Mouse (Mus musculus) intestine, postnatal 0 days (tissue): ENCODE data around the gene Xrcc4. TPM values are rescaled to one million over a fixed set of nuclear protein-coding genes. Genes with fewer than 3 reads are reported as not detected.

Experiments
- ATAC-seq: fragments of 200-750 bp; cut with Nextera tagmentation; 2 replicates; pipeline ENCODE4 v1.8.0; 2017; ENCODE audit warnings: mild to moderate bottlenecking, moderate TSS enrichment, moderate library complexity
- H3K27ac ChIP-seq: fragments of 300-500 bp; sonication (generic); 2 replicates; pipeline ENCODE4 v1.5.1; 2014; ENCODE audit warnings: mild to moderate bottlenecking, low read depth, low read length, moderate library complexity
- H3K27me3 ChIP-seq: fragments of 300-500 bp; sonication (generic); replicated peaks from 2 replicates; pipeline ENCODE4 v1.6.1; 2014; ENCODE audit warnings: low read length, mixed read lengths; ENCODE audit not compliant: control insufficient read depth, insufficient read depth
- H3K36me3 ChIP-seq: fragments of 300-500 bp; sonication (generic); 2 replicates; pipeline ENCODE4 v1.6.1; 2014; ENCODE audit warnings: mild to moderate bottlenecking, moderate library complexity; ENCODE audit not compliant: control insufficient read depth, insufficient read depth
- H3K4me1 ChIP-seq: fragments of 300-500 bp; sonication (generic); replicated peaks from 2 replicates; pipeline ENCODE4 v1.6.1; 2014; ENCODE audit warnings: antibody characterized with exemption, low read length, mixed read lengths; ENCODE audit not compliant: control insufficient read depth, insufficient read depth
- H3K4me2 ChIP-seq: fragments of 300-500 bp; sonication (generic); replicated peaks from 2 replicates; pipeline ENCODE4 v1.6.1; 2014; ENCODE audit warnings: low read depth, mild to moderate bottlenecking, moderate library complexity
- H3K4me3 ChIP-seq: fragments of 300-500 bp; sonication (generic); 2 replicates; pipeline ENCODE4 v1.5.1; 2014; ENCODE audit warnings: low read depth, low read length
- H3K9ac ChIP-seq: fragments of 300-500 bp; sonication (generic); 2 replicates; pipeline ENCODE4 v1.6.1; 2014; ENCODE audit warnings: mild to moderate bottlenecking, low read depth, low read length
- H3K9me3 ChIP-seq: fragments of 300-500 bp; sonication (generic); 2 replicates; pipeline ENCODE4 v1.6.1; 2016; ENCODE audit warnings: mixed run types; ENCODE audit not compliant: control insufficient read depth
- CTCF ChIP-seq: sonication (generic); IDR thresholded peaks from 2 replicates; pipeline ENCODE4 v1.5.1; 2016; ENCODE audit warnings: low read depth, mild to moderate bottlenecking, control low read depth, antibody characterized with exemption, moderate library complexity
- WGBS: fragments of 180-500 bp; shearing (Covaris S2); extraction: QIAGEN DNeasy Blood & Tissue Kit; methylation state at CpG from one replicate; pipeline ENCODE4 v1.1.7; 2014; 5-methylcytosine and 5-hydroxymethylcytosine counted together
- polyA plus RNA-seq: library from polyadenylated mRNA; unstranded; fragments of >200 nt; fragmentation: Nextera tagmentation; extraction: Ambion mirVana; gene quantifications from 2 replicates; pipeline ENCODE4 v1.2.1, GENCODE M21; 2015

The Xrcc4 gene
- polyA plus RNA-seq, 1 experiment from 2014 or later, result 14.8 TPM

- H3K9ac ChIP-seq, result no peak overlapping the region
- no peak overlapping the region for H3K27ac ChIP-seq
- WGBS, result 89% methylated on average over 2 of the region's 2 CpGs
- H3K36me3 ChIP-seq, result no peaks in the 10 kb centered on the region
- no peaks in the 10 kb centered on the region for H3K9me3 ChIP-seq
- H3K4me1 ChIP-seq, result no peaks in the 10 kb centered on the region
- H3K4me2 ChIP-seq, result no peak overlapping the region
- H3K4me3 ChIP-seq, result no peak overlapping the region
- ATAC-seq, result no peak
- H3K27me3 ChIP-seq, result no peaks in the 10 kb centered on the region
- TF ChIP-seq CTCF, result no peak
Observed at GRCm38 (mm10) chr13:89812169-89812568, 277.2 kb downstream of the Xrcc4 start.

GRCm38 (mm10) chr13:89809024-89809423, 280.4 kb downstream of the Xrcc4 start:
- TF ChIP-seq CTCF, result no peak
- Histone ChIP-seq H3K27me3 (no peaks in the 10 kb centered on the region), H3K4me3 (no peak overlapping the region), H3K9ac (no peak overlapping the region), H3K27ac (no peak overlapping the region), H3K4me1 (no peaks in the 10 kb centered on the region), H3K9me3 (no peaks in the 10 kb centered on the region), H3K4me2 (no peak overlapping the region), H3K36me3 (no peaks in the 10 kb centered on the region)
- no peak for ATAC-seq

- Histone ChIP-seq H3K36me3 (no peaks in the 10 kb centered on the region), H3K27me3 (no peaks in the 10 kb centered on the region), H3K4me1 (no peaks in the 10 kb centered on the region), H3K9me3 (no peaks in the 10 kb centered on the region), H3K4me2 (no peak overlapping the region), H3K4me3 (no peak overlapping the region), H3K27ac (no peak overlapping the region), H3K9ac (no peak overlapping the region)
- no peak for ATAC-seq
- no peak for TF ChIP-seq CTCF
- 69% methylated on average over 2 of the region's 2 CpGs for WGBS
Observed at GRCm38 (mm10) chr13:89801901-89802300, 287.5 kb downstream of the Xrcc4 start.

- WGBS, result 74% methylated on average over 3 of the region's 3 CpGs
- H3K27ac ChIP-seq, result no peak overlapping the region
Observed at GRCm38 (mm10) chr13:89797721-89798120, 291.7 kb downstream of the Xrcc4 start.

GRCm38 (mm10) chr13:89791475-89791874, 297.9 kb downstream of the Xrcc4 start:
- no peak for TF ChIP-seq CTCF
- Histone ChIP-seq H3K4me1 (no peaks in the 10 kb centered on the region), H3K27ac (no peak overlapping the region), H3K9me3 (no peaks in the 10 kb centered on the region), H3K4me2 (no peak overlapping the region), H3K36me3 (no peaks in the 10 kb centered on the region), H3K9ac (no peak overlapping the region), H3K27me3 (no peaks in the 10 kb centered on the region), H3K4me3 (no peak overlapping the region)
- ATAC-seq, result no peak
- WGBS, result 29% methylated on average over 5 of the region's 5 CpGs

More at GRCm38 (mm10) chr13:89797721-89798120, 291.7 kb downstream of the Xrcc4 start:
- Histone ChIP-seq H3K4me2 (no peak overlapping the region), H3K9ac (no peak overlapping the region), H3K9me3 (no peaks in the 10 kb centered on the region), H3K4me1 (no peaks in the 10 kb centered on the region), H3K27me3 (no peaks in the 10 kb centered on the region), H3K4me3 (no peak overlapping the region), H3K36me3 (no peaks in the 10 kb centered on the region)
- no peak for ATAC-seq
- TF ChIP-seq CTCF, result no peak

- no peak for ATAC-seq
- 43% methylated on average over 2 of the region's 2 CpGs for WGBS
- no peaks in the 10 kb centered on the region for H3K27me3 ChIP-seq
- no peaks in the 10 kb centered on the region for H3K36me3 ChIP-seq
- TF ChIP-seq CTCF, result no peak
- no peak overlapping the region for H3K4me2 ChIP-seq
- H3K27ac ChIP-seq, result no peak overlapping the region
- H3K4me1 ChIP-seq, result no peaks in the 10 kb centered on the region
- H3K9ac ChIP-seq, result no peak overlapping the region
- H3K9me3 ChIP-seq, result no peaks in the 10 kb centered on the region
- H3K4me3 ChIP-seq, result no peak overlapping the region
Observed at GRCm38 (mm10) chr13:89782886-89783285, 306.5 kb downstream of the Xrcc4 start.

- no peak for TF ChIP-seq CTCF
- Histone ChIP-seq H3K9ac (no peak overlapping the region), H3K4me1 (no peaks in the 10 kb centered on the region), H3K27me3 (no peaks in the 10 kb centered on the region), H3K27ac (no peak overlapping the region), H3K4me3 (no peak overlapping the region), H3K4me2 (no peak overlapping the region), H3K9me3 (no peaks in the 10 kb centered on the region), H3K36me3 (no peaks in the 10 kb centered on the region)
- 78% methylated on average over 3 of the region's 3 CpGs for WGBS
- no peak for ATAC-seq
Observed at GRCm38 (mm10) chr13:89780276-89780675, 309.1 kb downstream of the Xrcc4 start.
